Mouse (Mus musculus) hindbrain, embryonic 10.5 days (tissue): ENCODE measurements around the gene Agr2. TPM values are rescaled to one million over a fixed set of nuclear protein-coding genes. Genes with fewer than 3 reads are reported as not detected.
A peak's percentile ranks its signal among the peaks of the same experiment; 100 is the strongest.

Source experiments
- DNase-seq: peaks from one replicate; pipeline ENCODE4 v3.0.0-alpha.2; 2017; ENCODE audit warnings: low spot score
- H3K27ac ChIP-seq: fragments of 300-500 bp; sonication (generic); 2 replicates; pipeline ENCODE4 v1.5.1; 2016; ENCODE audit warnings: mild to moderate bottlenecking, moderate library complexity
- H3K27me3 ChIP-seq: fragments of 300-500 bp; sonication (generic); 2 replicates; pipeline ENCODE4 v1.6.1; 2016; ENCODE audit warnings: mild to moderate bottlenecking; ENCODE audit not compliant: poor library complexity, insufficient read depth, severe bottlenecking
- H3K36me3 ChIP-seq: fragments of 300-500 bp; sonication (generic); 2 replicates; pipeline ENCODE4 v1.6.1; 2016; ENCODE audit warnings: mild to moderate bottlenecking, moderate library complexity
- H3K4me1 ChIP-seq: fragments of 300-500 bp; sonication (generic); replicated peaks from 2 replicates; pipeline ENCODE4 v1.6.1; 2016; ENCODE audit warnings: mild to moderate bottlenecking
- H3K4me3 ChIP-seq: fragments of 300-500 bp; sonication (generic); 2 replicates; pipeline ENCODE4 v1.5.1; 2016; ENCODE audit warnings: mild to moderate bottlenecking, moderate library complexity
- H3K9me3 ChIP-seq: fragments of 300-500 bp; sonication (generic); 2 replicates; pipeline ENCODE4 v1.6.1; 2016; ENCODE audit warnings: mild to moderate bottlenecking, moderate library complexity
- WGBS: fragments of 180-500 bp; shearing (Covaris S2); methylation state at CpG from one replicate; pipeline ENCODE4 v1.1.7; 2016; 5-methylcytosine and 5-hydroxymethylcytosine counted together
- polyA plus RNA-seq: library from polyadenylated mRNA; unstranded; fragments of >200 nt; fragmentation: Nextera tagmentation; extraction: Ambion mirVana; gene quantifications from 2 replicates; pipeline ENCODE4 v1.2.1, GENCODE M21; 2016

The Agr2 gene
- polyA plus RNA-seq, result 0.36 TPM in 1 of 2 replicates, not detected in the other

DNA sequence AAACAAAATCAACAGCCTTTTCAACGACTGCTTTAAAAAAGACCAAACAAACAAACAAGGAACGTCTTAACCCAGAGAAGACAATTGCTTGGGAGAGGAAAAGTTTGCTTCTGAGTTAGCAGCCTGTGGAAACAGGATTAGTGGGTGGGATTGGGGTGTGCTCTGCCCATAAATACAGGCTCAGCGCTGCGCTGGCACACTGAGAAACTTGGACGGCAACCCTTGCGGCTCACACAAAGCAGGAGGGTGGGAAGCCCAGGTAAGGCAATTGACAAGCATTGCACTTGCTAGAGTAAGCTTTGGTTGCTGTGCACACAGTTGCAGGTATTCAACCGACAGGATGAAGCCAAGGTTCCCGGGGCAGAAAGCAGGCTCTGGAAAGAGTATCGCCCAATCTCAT is at the start of gene Agr2:
Gene Agr2 (plus strand): TSS at position 197 of the 400 bp plus-strand sequence.
- H3K27ac ChIP-seq, result no peak within 1 kb of the TSS
- 60% methylated on average over 9 of the region's 9 CpGs for WGBS
- H3K4me1 ChIP-seq, result peaks cover 16% of the 10 kb centered on the region
- no peak for DNase-seq
- H3K4me3 ChIP-seq, result no peak within 1 kb of the TSS
- no peaks in the 10 kb centered on the region for H3K36me3 ChIP-seq
- no peaks in the 10 kb centered on the region for H3K27me3 ChIP-seq
- no peaks in the 10 kb centered on the region for H3K9me3 ChIP-seq

- Histone ChIP-seq H3K27ac (no peak overlapping the region), H3K27me3 (no peaks in the 10 kb centered on the region), H3K4me3 (no peak overlapping the region), H3K4me1 (no peaks in the 10 kb centered on the region), H3K9me3 (no peaks in the 10 kb centered on the region), H3K36me3 (no peaks in the 10 kb centered on the region)
- WGBS, result 63% methylated on average over 1 of the region's 1 CpGs
- no peak for DNase-seq
Observed at GRCm38 (mm10) chr12:35951757-35952156, 41.0 kb upstream of the Agr2 start.

GRCm38 (mm10) chr12:35957235-35957634 is 35.5 kb upstream of the Agr2 start:
- Histone ChIP-seq H3K27me3 (no peaks in the 10 kb centered on the region), H3K4me1 (no peaks in the 10 kb centered on the region), H3K36me3 (no peaks in the 10 kb centered on the region), H3K4me3 (no peak overlapping the region), H3K9me3 (no peaks in the 10 kb centered on the region), H3K27ac (no peak overlapping the region)
- WGBS, result 69% methylated on average over 2 of the region's 2 CpGs
- no peak for DNase-seq

GRCm38 (mm10) chr12:35966098-35966767 is 26.5 kb upstream of the Agr2 start:
- Histone ChIP-seq H3K4me3 (no peak overlapping the region), H3K27ac (no peak overlapping the region), H3K27me3 (no peaks in the 10 kb centered on the region), H3K4me1 (no peaks in the 10 kb centered on the region), H3K9me3 (no peaks in the 10 kb centered on the region), H3K36me3 (no peaks in the 10 kb centered on the region)
- no peak for DNase-seq
- WGBS, result 59% methylated on average over 7 of the region's 7 CpGs

- H3K9me3 ChIP-seq, result no peaks in the 10 kb centered on the region
- no peaks in the 10 kb centered on the region for H3K4me1 ChIP-seq
- no peak overlapping the region for H3K4me3 ChIP-seq
- DNase-seq, result no peak
- H3K36me3 ChIP-seq, result no peaks in the 10 kb centered on the region
- no peaks in the 10 kb centered on the region for H3K27me3 ChIP-seq
- no peak overlapping the region for H3K27ac ChIP-seq
- 76% methylated on average over 7 of the region's 7 CpGs for WGBS
Observed at GRCm38 (mm10) chr12:35966768-35967141, 26.0 kb upstream of the Agr2 start.

- no peaks in the 10 kb centered on the region for H3K4me1 ChIP-seq
- no peaks in the 10 kb centered on the region for H3K27me3 ChIP-seq
- no peak for DNase-seq
- H3K27ac ChIP-seq, result no peak overlapping the region
- no peak overlapping the region for H3K4me3 ChIP-seq
- WGBS, result 80% methylated on average over 3 of the region's 3 CpGs
- H3K36me3 ChIP-seq, result no peaks in the 10 kb centered on the region
- no peaks in the 10 kb centered on the region for H3K9me3 ChIP-seq
Observed at GRCm38 (mm10) chr12:35975898-35976297, 16.8 kb upstream of the Agr2 start.

- H3K4me1 ChIP-seq, result peaks cover 9% of the 10 kb centered on the region
- H3K9me3 ChIP-seq, result no peaks in the 10 kb centered on the region
- no peak overlapping the region for H3K27ac ChIP-seq
- no peaks in the 10 kb centered on the region for H3K36me3 ChIP-seq
- no peaks in the 10 kb centered on the region for H3K27me3 ChIP-seq
- no peak overlapping the region for H3K4me3 ChIP-seq
- WGBS, result 54% methylated on average over 6 of the region's 6 CpGs
- no peak for DNase-seq
Observed at GRCm38 (mm10) chr12:35977633-35978246, 15.0 kb upstream of the Agr2 start.

DNA sequence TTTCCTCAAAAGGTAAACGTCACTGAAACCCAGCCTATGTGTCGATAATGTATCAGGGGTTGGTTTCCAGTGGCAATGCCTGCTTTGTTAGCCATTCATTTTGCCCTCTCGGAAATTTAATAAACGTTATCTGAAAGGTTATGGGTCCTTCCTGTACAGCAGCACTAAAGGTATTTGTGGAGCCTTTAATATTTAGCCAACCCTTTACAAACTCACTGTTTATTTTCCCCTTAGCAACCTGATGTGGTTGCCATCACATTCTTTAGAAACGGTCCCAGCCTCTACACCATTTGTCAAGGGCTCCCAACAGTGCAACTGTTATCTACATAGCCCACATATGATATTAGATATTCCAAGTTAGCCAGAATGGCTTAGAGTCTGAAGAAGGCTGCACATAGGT is 13.1 kb upstream of the Agr2 start:
- Histone ChIP-seq H3K27me3 (no peaks in the 10 kb centered on the region), H3K4me3 (no peak overlapping the region), H3K4me1 (peaks cover 9% of the 10 kb centered on the region), H3K36me3 (no peaks in the 10 kb centered on the region), H3K27ac (no peak overlapping the region), H3K9me3 (no peaks in the 10 kb centered on the region)
- no peak for DNase-seq
- WGBS, result 89% methylated on average over 5 of the region's 5 CpGs

GRCm38 (mm10) chr12:35981732-35982360 is 10.9 kb upstream of the Agr2 start:
- H3K4me3 ChIP-seq, result no peak overlapping the region
- 58% methylated on average over 6 of the region's 6 CpGs for WGBS
- H3K27me3 ChIP-seq, result no peaks in the 10 kb centered on the region
- H3K36me3 ChIP-seq, result no peaks in the 10 kb centered on the region
- no peaks in the 10 kb centered on the region for H3K9me3 ChIP-seq
- peaks cover 9% of the 10 kb centered on the region for H3K4me1 ChIP-seq
- peak; percentile 41 for DNase-seq
- H3K27ac ChIP-seq, result peak overlapping the region; percentile 67

DNA sequence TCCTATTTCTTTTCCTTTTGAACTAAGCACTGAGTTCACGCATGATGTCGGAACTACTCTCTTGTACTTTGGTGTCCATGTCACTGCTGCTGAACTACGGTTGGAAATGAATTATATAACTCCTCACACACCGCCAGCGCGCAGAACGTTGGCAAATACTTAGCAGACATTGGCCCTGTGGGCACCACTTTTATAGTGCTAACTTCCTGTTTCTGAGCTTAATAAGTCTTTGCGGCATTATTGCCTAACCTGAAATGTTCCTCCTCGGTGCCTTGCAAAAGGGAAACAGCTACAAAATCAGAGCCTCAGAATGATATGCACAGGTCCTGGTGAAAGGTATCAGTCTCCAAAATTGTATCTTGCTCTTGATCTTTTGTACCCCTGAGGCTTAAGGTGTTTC is 9.2 kb upstream of the Agr2 start:
- Histone ChIP-seq H3K9me3 (no peaks in the 10 kb centered on the region), H3K27ac (no peak overlapping the region), H3K4me1 (peaks cover 9% of the 10 kb centered on the region), H3K4me3 (no peak overlapping the region), H3K27me3 (no peaks in the 10 kb centered on the region), H3K36me3 (no peaks in the 10 kb centered on the region)
- DNase-seq, result no peak
- WGBS, result 97% methylated on average over 9 of the region's 9 CpGs

DNA sequence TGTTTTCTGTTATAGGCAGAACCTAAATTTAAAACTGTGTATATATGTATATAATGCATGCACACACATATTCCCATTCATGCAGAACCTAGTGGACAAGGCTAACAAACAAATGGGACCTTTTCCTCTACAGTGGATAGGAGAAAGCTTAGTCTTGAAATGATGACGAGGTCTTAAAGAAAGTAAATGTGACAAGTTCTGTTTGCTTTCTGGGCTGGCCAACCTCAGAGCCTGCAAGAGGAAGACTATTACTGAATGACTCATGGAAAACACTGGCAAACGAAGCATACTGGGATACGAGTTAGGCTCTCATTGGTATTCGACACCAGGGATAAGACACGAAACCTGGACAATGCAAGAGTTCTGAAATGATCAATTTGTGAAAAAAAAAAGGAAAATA is 8.0 kb upstream of the Agr2 start:
- Histone ChIP-seq H3K4me3 (no peak overlapping the region), H3K4me1 (peaks cover 9% of the 10 kb centered on the region), H3K27ac (no peak overlapping the region), H3K36me3 (no peaks in the 10 kb centered on the region), H3K9me3 (no peaks in the 10 kb centered on the region), H3K27me3 (no peaks in the 10 kb centered on the region)
- WGBS, result 87% methylated on average over 5 of the region's 5 CpGs
- DNase-seq, result no peak

- no peaks in the 10 kb centered on the region for H3K9me3 ChIP-seq
Observed at GRCm38 (mm10) chr12:35993583-35993982, 876 bp downstream of the Agr2 start.

DNA sequence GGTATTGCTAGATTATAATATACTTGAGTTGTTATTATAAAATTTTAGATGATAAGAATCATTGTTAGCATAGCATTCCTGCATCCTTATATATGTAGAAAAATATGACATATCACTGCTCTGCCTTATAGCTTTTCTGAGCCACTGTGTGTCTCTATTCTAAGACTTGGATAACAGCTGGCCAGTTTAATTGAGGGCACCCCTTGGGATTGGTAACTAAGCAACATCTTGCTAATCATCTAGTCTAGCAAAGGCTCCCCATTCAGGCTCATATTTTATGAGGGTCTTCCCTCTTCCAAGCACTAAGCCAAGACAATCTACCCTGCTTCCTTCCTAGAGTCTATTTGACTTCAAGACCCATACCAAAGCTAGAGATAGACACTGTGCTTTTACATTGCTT is 1.4 kb downstream of the Agr2 start:
- H3K27ac ChIP-seq, result peak overlapping the region; percentile 42; the same call in 1 of the 2 replicates
- H3K9me3 ChIP-seq, result no peaks in the 10 kb centered on the region
- no peak overlapping the region for H3K4me3 ChIP-seq
- H3K27me3 ChIP-seq, result no peaks in the 10 kb centered on the region
- H3K4me1 ChIP-seq, result peaks cover 16% of the 10 kb centered on the region
- no peaks in the 10 kb centered on the region for H3K36me3 ChIP-seq
- DNase-seq, result no peak

More at GRCm38 (mm10) chr12:35993583-35993982, 876 bp downstream of the Agr2 start:
- H3K27me3 ChIP-seq, result no peaks in the 10 kb centered on the region
- no peak for DNase-seq
- no peaks in the 10 kb centered on the region for H3K36me3 ChIP-seq
- no peak overlapping the region for H3K27ac ChIP-seq
- H3K4me1 ChIP-seq, result peaks cover 16% of the 10 kb centered on the region
- 86% methylated on average over 3 of the region's 3 CpGs for WGBS
- no peak overlapping the region for H3K4me3 ChIP-seq
